ENCODE assay signal across 8 mouse cellular contexts in the genomic region with DNA sequence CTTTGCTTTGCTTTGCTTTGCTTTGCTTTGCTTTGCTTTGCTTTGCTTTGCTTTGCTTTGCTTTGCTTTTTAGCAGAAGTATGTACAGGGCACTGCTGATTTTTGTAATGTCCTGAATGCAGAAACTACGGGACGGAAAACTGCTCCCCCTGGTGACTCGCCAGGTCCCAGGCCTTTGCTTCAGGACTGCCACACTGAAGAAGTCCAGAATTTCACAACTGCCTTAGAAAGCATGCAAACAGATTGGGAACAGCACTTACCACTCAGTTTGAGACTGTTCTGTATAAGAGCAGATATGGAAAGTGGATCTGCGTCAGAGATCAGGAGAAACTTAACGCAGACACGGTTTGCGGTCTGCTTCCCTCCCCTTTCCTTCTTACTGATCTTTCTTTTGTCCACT.
DNase-seq lines count a peak whose midpoint lies in the region; ATAC-seq and TF ChIP-seq lines count a peak whose summit lies in the region.

No protein-coding gene starts in this region.

- H3K4me1 ChIP-seq in embryonic facial prominence, embryonic 13.5 days, result peaks cover 49% of the 10 kb centered on the region
- H3K4me1 ChIP-seq in heart, embryonic 11.5 days (ENCODE audit: control insufficient read depth, insufficient read depth, low read length), result peaks cover 39% of the 10 kb centered on the region
- H3K4me1 ChIP-seq in kidney, adult 2 months (ENCODE audit: control insufficient read depth, insufficient read depth, low read length), result peaks cover 26% of the 10 kb centered on the region; the same call in 1 of the 2 replicates
- H3K4me1 ChIP-seq in liver, embryonic 11.5 days (replicated peaks; ENCODE audit: control insufficient read depth, insufficient read depth, low read length), result peaks cover 11% of the 10 kb centered on the region; the same call in 1 of the 2 replicates
- peaks cover 36% of the 10 kb centered on the region for H3K4me1 ChIP-seq in neural tube, embryonic 11.5 days (ENCODE audit: control insufficient read depth, insufficient read depth, low read length)

- no peaks in the 10 kb centered on the region for H3K9me3 ChIP-seq in embryonic facial prominence, embryonic 13.5 days
- H3K9me3 ChIP-seq in heart, embryonic 11.5 days (replicated peaks; ENCODE audit: control insufficient read depth, low read length), result no peaks in the 10 kb centered on the region
- H3K9me3 ChIP-seq in liver, embryonic 11.5 days (ENCODE audit: control insufficient read depth, low read length), result no peaks in the 10 kb centered on the region
- no peaks in the 10 kb centered on the region for H3K9me3 ChIP-seq in neural tube, embryonic 11.5 days (ENCODE audit: control insufficient read depth, low read length)

- 13% methylated on average over 7 of the region's 7 CpGs for WGBS in embryonic facial prominence, embryonic 13.5 days
- 11% methylated on average over 7 of the region's 7 CpGs for WGBS in heart, embryonic 11.5 days (ENCODE audit: insufficient replicate concordance)
- 34% methylated on average over 7 of the region's 7 CpGs for WGBS in kidney, adult 2 months
- WGBS in liver, embryonic 11.5 days, result 22% methylated on average over 7 of the region's 7 CpGs
- WGBS in neural tube, embryonic 11.5 days, result 7% methylated on average over 7 of the region's 7 CpGs

- H3K36me3 ChIP-seq in embryonic facial prominence, embryonic 13.5 days, result 0 out of 2 replicates have a peak, but pooled peaks cover 2% of the 10 kb centered on the region
- H3K36me3 ChIP-seq in heart, embryonic 11.5 days (ENCODE audit: control insufficient read depth, insufficient read depth, low read length), result no peaks in the 10 kb centered on the region; the same call in 1 of the 2 replicates
- no peaks in the 10 kb centered on the region; the same call in 1 of the 2 replicates for H3K36me3 ChIP-seq in kidney, adult 2 months (ENCODE audit: control insufficient read depth, insufficient read depth, low read length)
- H3K36me3 ChIP-seq in liver, embryonic 11.5 days (ENCODE audit: control insufficient read depth, insufficient read depth, low read length), result no peaks in the 10 kb centered on the region
- no peaks in the 10 kb centered on the region for H3K36me3 ChIP-seq in neural tube, embryonic 11.5 days (ENCODE audit: control insufficient read depth, insufficient read depth, low read length)

- peak; percentile 67 for DNase-seq in CD4-positive, CD25-positive, alpha-beta regulatory T cell, adult 2 months (ENCODE audit: low read depth, low spot score)
- peak; percentile 77 for DNase-seq in adrenal gland, postnatal 25 days
- peak; percentile 81 for DNase-seq in kidney, adult 2 months
- no peak for DNase-seq in liver, embryonic 11.5 days (ENCODE audit: low spot score)
- peak; percentile 75 for DNase-seq in neural tube, embryonic 11.5 days (ENCODE audit: low spot score)
- peak; percentile 62 to 81 for DNase-seq in urinary bladder, postnatal 36 days (ENCODE audit: low spot score in 2 of 2)

- ATAC-seq in embryonic facial prominence, embryonic 13.5 days (ENCODE audit: insufficient number of reproducible peaks, insufficient read depth, low FRiP score, low TSS enrichment, low read depth), result peak; percentile 22; the same call in 1 of the 2 replicates
- ATAC-seq in heart, embryonic 11.5 days (replicated peaks; ENCODE audit: insufficient number of reproducible peaks, low FRiP score, low TSS enrichment), result no peak; the same call in 1 of the 2 replicates
- ATAC-seq in liver, embryonic 11.5 days (replicated peaks; ENCODE audit: low FRiP score), result peak; percentile 34; the same call in 1 of the 2 replicates
- ATAC-seq in neural tube, embryonic 11.5 days (ENCODE audit: insufficient read depth, low FRiP score, low TSS enrichment), result peak; percentile 36

- H3K9ac ChIP-seq in embryonic facial prominence, embryonic 13.5 days, result no peak overlapping the region
- H3K9ac ChIP-seq in heart, embryonic 11.5 days (ENCODE audit: low read depth, low read length), result no peak overlapping the region
- no peak overlapping the region for H3K9ac ChIP-seq in liver, embryonic 11.5 days (ENCODE audit: low read depth, low read length)
- 0 out of 2 replicates have a peak overlapping the region, but pooled peaks have one; percentile 8 for H3K9ac ChIP-seq in neural tube, embryonic 11.5 days (ENCODE audit: low read length)

- peak overlapping the region; percentile 26 for H3K4me2 ChIP-seq in embryonic facial prominence, embryonic 13.5 days
- H3K4me2 ChIP-seq in heart, embryonic 11.5 days, result no peak overlapping the region
- no peak overlapping the region for H3K4me2 ChIP-seq in liver, embryonic 11.5 days
- H3K4me2 ChIP-seq in neural tube, embryonic 11.5 days (ENCODE audit: low read depth), result no peak overlapping the region

- no peaks in the 10 kb centered on the region for H3K27me3 ChIP-seq in embryonic facial prominence, embryonic 13.5 days
- H3K27me3 ChIP-seq in heart, embryonic 11.5 days (ENCODE audit: control insufficient read depth, insufficient read depth, low read length), result no peaks in the 10 kb centered on the region
- H3K27me3 ChIP-seq in kidney, adult 2 months (replicated peaks; ENCODE audit: control insufficient read depth, insufficient read depth, low read length), result no peaks in the 10 kb centered on the region; the same call in 1 of the 2 replicates
- peaks cover 5% of the 10 kb centered on the region; the same call in 1 of the 2 replicates for H3K27me3 ChIP-seq in liver, embryonic 11.5 days (replicated peaks; ENCODE audit: control insufficient read depth, insufficient read depth, low read length)
- H3K27me3 ChIP-seq in neural tube, embryonic 11.5 days (ENCODE audit: control insufficient read depth, insufficient read depth, low read length), result no peaks in the 10 kb centered on the region

- peak overlapping the region; percentile 79 for H3K27ac ChIP-seq in embryonic facial prominence, embryonic 13.5 days
- H3K27ac ChIP-seq in heart, embryonic 11.5 days (ENCODE audit: low read depth, low read length), result peak overlapping the region; percentile 81
- H3K27ac ChIP-seq in kidney, adult 2 months (ENCODE audit: insufficient read depth, low read depth, low read length), result 0 out of 2 replicates have a peak overlapping the region, but pooled peaks have one; percentile 16
- peak overlapping the region; percentile 30; the same call in 1 of the 2 replicates for H3K27ac ChIP-seq in liver, embryonic 11.5 days (ENCODE audit: low read depth, low read length)
- H3K27ac ChIP-seq in neural tube, embryonic 11.5 days (ENCODE audit: low read depth, low read length), result peak overlapping the region; percentile 80

- no peak for TF ChIP-seq POLR2A in kidney, adult 2 months (IDR thresholded peaks at IDR 0.05; ENCODE audit: low read depth, low read length)

- peak; percentile 80 for TF ChIP-seq CTCF in kidney, adult 2 months (conservative IDR thresholded peaks at IDR 0.05; ENCODE audit: insufficient read depth, insufficient read length, low read depth, low read length)

- H3K4me3 ChIP-seq in embryonic facial prominence, embryonic 13.5 days, result no peak overlapping the region
- H3K4me3 ChIP-seq in heart, embryonic 11.5 days (ENCODE audit: low read depth, low read length), result no peak overlapping the region
- no peak overlapping the region for H3K4me3 ChIP-seq in kidney, adult 2 months (ENCODE audit: insufficient read depth, low read depth, low read length)
- no peak overlapping the region for H3K4me3 ChIP-seq in liver, embryonic 11.5 days (ENCODE audit: low read depth, low read length)
- no peak overlapping the region for H3K4me3 ChIP-seq in neural tube, embryonic 11.5 days (ENCODE audit: low read depth, low read length)

Comparison
In these comparisons a context has a peak if more than half of its experiments do, and no peak if none do; other contexts are left out.
1. H3K27ac ChIP-seq: peak in every context shown above with its lines; median percentile 81 in heart, embryonic 11.5 days; 80 in neural tube, embryonic 11.5 days; 79 in embryonic facial prominence, embryonic 13.5 days; 30 in liver, embryonic 11.5 days; 16 in kidney, adult 2 months.